Mouse (Mus musculus) myocyte (in vitro differentiated cells): ENCODE measurements at regions not wholly inside any gene's neighbourhood (a gene's known extent, or its start where the extent isn't known, plus 50 kb on each side); places are given as distances from the start of the nearest gene placed in this dataset.

Experiments used
- E2F4 ChIP-seq: IDR thresholded peaks from one replicate; pipeline ENCODE4 v1.6.1; 2011; ENCODE audit warnings: mild to moderate bottlenecking, control low read depth, moderate library complexity; ENCODE audit not compliant: insufficient read depth
- USF1 ChIP-seq: IDR thresholded peaks from one replicate; pipeline ENCODE4 v1.6.1; 2011; ENCODE audit warnings: low read depth, mild to moderate bottlenecking, control low read depth, moderate library complexity

DNA sequence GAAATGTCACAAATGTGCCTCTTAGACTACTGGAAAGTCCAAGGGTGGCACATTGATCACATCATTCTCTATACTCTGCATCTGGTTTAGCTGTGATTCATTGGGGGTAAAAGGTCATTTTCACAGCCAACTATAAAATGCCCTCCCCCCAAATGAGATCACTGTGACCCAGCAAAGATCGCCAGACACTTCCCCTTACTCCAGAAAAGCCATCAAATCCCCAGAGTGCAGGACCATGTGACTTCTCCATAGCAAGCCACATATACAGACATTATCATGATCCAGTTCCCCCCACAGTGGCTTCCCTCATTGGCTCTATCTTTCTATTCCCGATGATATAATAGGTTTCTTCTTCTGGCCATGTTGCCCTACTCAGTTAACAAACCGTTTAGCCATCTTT is 163.6 kb upstream of the Map1b start:
- no peak for TF ChIP-seq USF1
- TF ChIP-seq E2F4 = no peak
